Mouse (Mus musculus): ENCODE measurements around the gene Mpv17l. TPM values are rescaled to one million over a fixed set of nuclear protein-coding genes. Genes with fewer than 3 reads are reported as not detected.
"Not testable (repeated sequence)": the region's sequence is repeated elsewhere in the genome, so short reads cannot be mapped to it uniquely, and the experiment has no call there.

The Mpv17l gene
- polyA plus RNA-seq, 1 experiment from 2014 or later: 9.2 TPM

DNA sequence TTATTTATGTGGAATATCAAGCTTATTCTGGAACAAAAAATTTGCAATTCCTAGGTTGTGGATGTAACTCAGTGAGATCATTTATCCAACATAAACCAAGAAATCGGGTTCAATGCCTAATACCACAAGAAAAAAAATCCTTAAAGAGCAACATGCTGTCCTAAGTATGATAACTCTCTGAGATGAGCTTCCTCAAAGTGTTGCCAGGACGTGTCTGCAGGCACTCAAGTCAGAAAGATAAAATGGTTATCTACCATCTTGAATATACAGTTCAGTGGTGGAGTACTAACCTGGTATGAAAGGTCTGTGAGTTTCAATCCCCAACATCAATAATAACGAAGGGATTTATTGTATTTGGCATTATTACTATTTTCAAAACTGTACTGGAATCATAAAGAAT, 6.6 kb upstream of the Mpv17l start:
- no peaks in the 10 kb centered on the region for H3K9me3 ChIP-seq
- H3K9ac ChIP-seq: no peak overlapping the region
- ATAC-seq (ENCODE audit: borderline replicate concordance, extremely low read depth, low FRiP score, low TSS enrichment): no peak
- no peaks in the 10 kb centered on the region for H3K36me3 ChIP-seq
- no peak overlapping the region for H3K4me2 ChIP-seq
- H3K27me3 ChIP-seq: no peaks in the 10 kb centered on the region
- no peak overlapping the region for H3K27ac ChIP-seq
- no peak overlapping the region for H3K4me3 ChIP-seq
- WGBS: 78% methylated on average over 3 of the region's 3 CpGs
- H3K4me1 ChIP-seq: peaks cover 4% of the 10 kb centered on the region; the same call in 1 of the 2 replicates

DNA sequence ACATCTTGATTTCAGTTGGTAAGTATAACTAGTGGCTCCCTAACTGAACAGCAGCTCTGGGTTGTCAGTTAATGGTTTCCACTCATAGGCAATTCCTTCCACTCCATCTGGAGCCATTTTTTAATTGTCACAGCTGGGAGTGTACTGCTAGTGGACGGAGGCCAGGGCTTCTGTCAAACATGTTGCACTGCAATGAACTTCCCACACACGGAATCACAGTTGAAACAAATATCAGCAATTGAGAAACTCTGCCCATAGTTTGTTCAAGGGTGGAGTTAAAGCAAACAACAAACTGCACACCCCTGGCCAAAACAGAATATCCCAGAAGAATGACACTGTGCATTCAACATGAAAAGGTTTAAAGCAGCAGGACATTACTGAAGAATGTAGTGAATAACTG, 4.0 kb upstream of the Mpv17l start:
- Histone ChIP-seq H3K9me3 (no peaks in the 10 kb centered on the region), H3K27me3 (no peaks in the 10 kb centered on the region), H3K9ac (no peak overlapping the region), H3K4me1 (peaks cover 12% of the 10 kb centered on the region), H3K36me3 (no peaks in the 10 kb centered on the region), H3K4me3 (no peak overlapping the region), H3K27ac (no peak overlapping the region), H3K4me2 (no peak overlapping the region)
- 59% methylated on average over 2 of the region's 2 CpGs for WGBS
- ATAC-seq (ENCODE audit: borderline replicate concordance, extremely low read depth, low FRiP score, low TSS enrichment): no peak

DNA sequence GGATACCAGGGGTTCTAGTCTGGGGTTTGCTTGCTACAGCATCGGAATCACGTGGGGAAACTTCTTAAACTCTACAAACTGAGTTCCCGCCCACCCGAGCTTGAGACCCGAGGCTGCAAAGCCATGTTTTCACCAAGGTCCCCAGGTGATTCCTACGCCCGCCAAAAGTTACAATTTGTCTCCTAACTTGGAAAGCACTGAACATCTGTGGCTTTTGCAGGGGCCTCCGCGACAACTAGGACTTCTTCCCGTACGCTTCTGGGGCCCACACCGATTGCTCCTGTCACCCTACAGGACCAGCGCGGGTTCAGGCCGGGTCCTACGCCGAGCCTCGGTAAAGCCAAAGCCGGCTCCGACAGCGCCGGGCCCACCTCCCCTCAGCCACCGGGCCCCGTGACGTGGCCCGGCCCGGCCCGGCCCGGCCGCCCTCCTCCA, 547 bp upstream of the Mpv17l start:
- H3K9me3 ChIP-seq: no peaks in the 10 kb centered on the region
- no peaks in the 10 kb centered on the region for H3K36me3 ChIP-seq
- peak overlapping the region; percentile 80 for H3K27ac ChIP-seq
- H3K4me2 ChIP-seq: peak overlapping the region; percentile 70
- H3K4me3 ChIP-seq: peak overlapping the region; percentile 93
- no peaks in the 10 kb centered on the region for H3K27me3 ChIP-seq
- H3K4me1 ChIP-seq: peaks cover 12% of the 10 kb centered on the region
- WGBS: under 1% methylated on average over 30 of the region's 30 CpGs
- no peak for ATAC-seq (ENCODE audit: borderline replicate concordance, extremely low read depth, low FRiP score, low TSS enrichment)
- H3K9ac ChIP-seq: peak overlapping the region; percentile 89

GRCm38 (mm10) chr16:13903488-13903887, 527 bp downstream of the Mpv17l start:
- WGBS: 5% methylated on average over 8 of the region's 8 CpGs
- H3K27me3 ChIP-seq: no peaks in the 10 kb centered on the region
- peak overlapping the region; percentile 70 for H3K4me2 ChIP-seq
- H3K9me3 ChIP-seq: no peaks in the 10 kb centered on the region
- peaks cover 12% of the 10 kb centered on the region for H3K4me1 ChIP-seq
- H3K4me3 ChIP-seq: peak overlapping the region; percentile 93
- peak; percentile 79 for ATAC-seq (ENCODE audit: borderline replicate concordance, extremely low read depth, low FRiP score, low TSS enrichment)
- H3K36me3 ChIP-seq: no peaks in the 10 kb centered on the region
- peak overlapping the region; percentile 80 for H3K27ac ChIP-seq
- H3K9ac ChIP-seq: peak overlapping the region; percentile 89; the same call in 1 of the 2 replicates

- Histone ChIP-seq H3K27me3 (no peaks in the 10 kb centered on the region), H3K4me2 (no peak overlapping the region), H3K36me3 (no peaks in the 10 kb centered on the region), H3K9me3 (no peaks in the 10 kb centered on the region), H3K4me1 (no peaks in the 10 kb centered on the region), H3K4me3 (no peak overlapping the region), H3K27ac (no peak overlapping the region), H3K9ac (no peak overlapping the region)
- ATAC-seq (ENCODE audit: borderline replicate concordance, extremely low read depth, low FRiP score, low TSS enrichment): no peak
- WGBS: 79% methylated on average over 3 of the region's 3 CpGs
Observed at GRCm38 (mm10) chr16:13907297-13907696, 4.3 kb downstream of the Mpv17l start.

- no peak overlapping the region for H3K27ac ChIP-seq
- H3K27me3 ChIP-seq: no peaks in the 10 kb centered on the region
- no peaks in the 10 kb centered on the region for H3K4me1 ChIP-seq
- H3K9ac ChIP-seq: no peak overlapping the region
- 87% methylated on average over 5 of the region's 5 CpGs for WGBS
- H3K9me3 ChIP-seq: no peaks in the 10 kb centered on the region
- H3K4me3 ChIP-seq: no peak overlapping the region
- ATAC-seq (ENCODE audit: borderline replicate concordance, extremely low read depth, low FRiP score, low TSS enrichment): no peak
- H3K4me2 ChIP-seq: no peak overlapping the region
- H3K36me3 ChIP-seq: no peaks in the 10 kb centered on the region
Observed at GRCm38 (mm10) chr16:13920093-13920492, 17.1 kb downstream of the Mpv17l start.

DNA sequence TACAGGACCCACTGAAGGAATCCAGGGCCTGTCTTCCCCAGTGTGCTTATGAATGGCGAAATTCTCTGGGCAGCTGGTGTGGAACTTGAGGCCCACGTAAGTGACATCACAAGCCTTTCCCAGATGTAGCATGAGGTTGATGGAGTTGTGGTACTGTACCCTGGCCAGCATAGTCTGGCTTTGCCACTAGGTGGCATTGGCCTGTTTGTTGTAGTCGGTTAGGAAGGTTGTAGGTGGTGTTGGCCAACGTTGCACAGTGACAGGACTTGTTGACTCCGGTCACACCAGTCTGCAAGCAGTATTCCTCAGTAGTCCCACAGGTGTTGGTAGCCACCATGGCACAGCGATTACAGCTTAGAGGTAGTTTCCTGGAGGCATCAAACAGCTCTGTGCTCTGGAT, 18.1 kb downstream of the Mpv17l start:
- 83% methylated on average over 6 of the region's 6 CpGs for WGBS
- H3K36me3 ChIP-seq: no peaks in the 10 kb centered on the region
- ATAC-seq (ENCODE audit: borderline replicate concordance, extremely low read depth, low FRiP score, low TSS enrichment): no peak
- H3K4me2 ChIP-seq: no peak overlapping the region
- H3K27me3 ChIP-seq: no peaks in the 10 kb centered on the region
- H3K27ac ChIP-seq: no peak overlapping the region
- H3K9me3 ChIP-seq: no peaks in the 10 kb centered on the region
- H3K4me1 ChIP-seq: no peaks in the 10 kb centered on the region
- no peak overlapping the region for H3K4me3 ChIP-seq
- H3K9ac ChIP-seq: no peak overlapping the region

- no peak overlapping the region for H3K27ac ChIP-seq
- no peak for ATAC-seq (ENCODE audit: borderline replicate concordance, extremely low read depth, low FRiP score, low TSS enrichment)
- no peaks in the 10 kb centered on the region for H3K27me3 ChIP-seq
Observed at GRCm38 (mm10) chr16:13921781-13922180, 18.8 kb downstream of the Mpv17l start.

GRCm38 (mm10) chr16:13922499-13922898, 19.5 kb downstream of the Mpv17l start:
- not testable (repeated sequence) for ATAC-seq (ENCODE audit: borderline replicate concordance, extremely low read depth, low FRiP score, low TSS enrichment); H3K9me3 ChIP-seq; H3K4me2 ChIP-seq; H3K27me3 ChIP-seq; H3K36me3 ChIP-seq; H3K4me1 ChIP-seq; H3K27ac ChIP-seq; H3K4me3 ChIP-seq; H3K9ac ChIP-seq
- WGBS: 86% methylated on average over 3 of the region's 3 CpGs

More at GRCm38 (mm10) chr16:13921781-13922180, 18.8 kb downstream of the Mpv17l start:
- Histone ChIP-seq H3K36me3 (no peaks in the 10 kb centered on the region), H3K4me1 (no peaks in the 10 kb centered on the region), H3K4me3 (no peak overlapping the region), H3K9me3 (no peaks in the 10 kb centered on the region), H3K4me2 (no peak overlapping the region), H3K9ac (no peak overlapping the region)
- WGBS: 93% methylated on average over 7 of the region's 7 CpGs

DNA sequence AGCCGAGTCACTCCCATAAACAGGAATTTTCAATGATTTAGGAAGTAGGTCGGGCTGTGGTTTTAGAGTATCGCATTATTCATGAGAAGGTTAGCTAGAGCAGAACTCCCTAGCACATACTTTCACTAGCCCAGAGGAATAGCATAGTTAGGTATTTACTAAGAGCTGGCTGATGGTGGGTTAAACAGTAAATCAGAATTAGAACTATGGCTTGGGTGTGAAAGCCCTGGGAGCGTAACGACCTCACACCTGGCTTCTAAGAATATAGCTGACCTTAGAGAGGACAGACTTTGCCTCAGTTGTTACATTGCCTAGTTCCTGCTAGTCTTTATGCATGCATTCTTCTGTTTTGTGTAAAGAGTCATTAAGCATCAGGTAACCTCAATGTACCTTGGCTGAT, 20.0 kb downstream of the Mpv17l start:
- not testable (repeated sequence) for H3K4me3 ChIP-seq; H3K9ac ChIP-seq; H3K27me3 ChIP-seq; H3K9me3 ChIP-seq; ATAC-seq (ENCODE audit: borderline replicate concordance, extremely low read depth, low FRiP score, low TSS enrichment); H3K4me1 ChIP-seq; H3K4me2 ChIP-seq; H3K27ac ChIP-seq; H3K36me3 ChIP-seq
- WGBS: 90% methylated on average over 5 of the region's 5 CpGs

- no peak overlapping the region for H3K9ac ChIP-seq
- WGBS: 78% methylated on average over 4 of the region's 4 CpGs
- no peaks in the 10 kb centered on the region for H3K36me3 ChIP-seq
- H3K4me2 ChIP-seq: no peak overlapping the region
- no peak for ATAC-seq (ENCODE audit: borderline replicate concordance, extremely low read depth, low FRiP score, low TSS enrichment)
- no peaks in the 10 kb centered on the region for H3K27me3 ChIP-seq
- no peak overlapping the region for H3K4me3 ChIP-seq
- H3K9me3 ChIP-seq: no peaks in the 10 kb centered on the region
- H3K4me1 ChIP-seq: no peaks in the 10 kb centered on the region
- no peak overlapping the region for H3K27ac ChIP-seq
Observed at GRCm38 (mm10) chr16:13927456-13928075, 24.6 kb downstream of the Mpv17l start.

DNA sequence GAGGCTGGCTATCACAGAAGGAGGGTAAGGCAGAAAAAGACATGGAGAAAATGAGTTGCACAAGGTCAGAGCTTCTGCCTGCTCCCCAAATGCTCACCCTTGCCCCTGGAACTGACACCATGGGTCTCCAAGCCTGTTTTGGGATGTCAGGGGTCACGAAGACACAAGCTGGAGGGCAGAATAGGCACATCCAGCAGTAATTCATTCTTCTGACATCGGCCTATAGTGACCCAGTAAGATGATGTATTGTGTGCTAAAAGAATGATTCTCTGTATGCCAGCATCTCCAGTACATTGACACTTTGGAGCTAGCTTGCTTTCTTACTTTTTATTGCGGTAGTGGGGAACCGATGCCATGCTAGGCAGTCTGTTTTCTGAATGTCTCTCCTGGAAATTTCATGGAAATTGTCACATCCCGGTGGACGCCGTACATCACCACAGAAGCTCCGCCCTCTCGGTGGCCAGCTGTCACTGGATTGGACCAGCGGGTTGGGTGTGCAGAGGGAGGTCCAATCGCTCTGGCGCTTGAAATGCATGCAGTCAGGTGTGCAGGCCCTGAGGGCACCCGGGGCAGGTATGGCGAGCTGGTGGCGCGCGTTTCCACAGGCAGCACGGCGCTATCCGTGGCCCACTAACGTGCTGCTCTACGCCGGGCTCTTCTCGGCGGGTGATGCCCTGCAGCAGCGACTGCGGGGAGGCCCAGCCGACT, 37.3 kb downstream of the Mpv17l start:
- peak; percentile 92 for ATAC-seq (ENCODE audit: borderline replicate concordance, extremely low read depth, low FRiP score, low TSS enrichment)
- WGBS: 5% methylated on average over 28 of the region's 28 CpGs

More for the DNA sequence above, 37.3 kb downstream of the Mpv17l start:
- Histone ChIP-seq H3K36me3 (no peaks in the 10 kb centered on the region), H3K27me3 (peaks cover 10% of the 10 kb centered on the region; the same call in 1 of the 2 replicates), H3K9ac (peak overlapping the region; percentile 56), H3K4me2 (peak overlapping the region; percentile 96), H3K4me3 (peak overlapping the region; percentile 53), H3K4me1 (peaks cover 7% of the 10 kb centered on the region; the same call in 1 of the 2 replicates), H3K27ac (0 out of 2 replicates have a peak overlapping the region, but pooled peaks have one; percentile 12), H3K9me3 (no peaks in the 10 kb centered on the region)

All from lung, embryonic 15.5 days (tissue).